Mouse (Mus musculus): ENCODE results near the gene Tldc2. TPM values are rescaled to one million over a fixed set of nuclear protein-coding genes. Genes with fewer than 3 reads are reported as not detected.
A peak's percentile ranks its signal among the peaks of the same experiment; 100 is the strongest.

The Tldc2 gene
- polyA plus RNA-seq, 1 experiment from 2014 or later = not detected

- 80% methylated on average over 14 of the region's 14 CpGs for WGBS
- Histone ChIP-seq H3K9ac (ENCODE audit: low read length) (no peak overlapping the region), H3K4me1 (replicated peaks; ENCODE audit: control insufficient read depth, insufficient read depth, low read length) (no peaks in the 10 kb centered on the region; the same call in 1 of the 2 replicates), H3K27ac (ENCODE audit: low read depth, low read length) (no peak overlapping the region), H3K9me3 (ENCODE audit: control insufficient read depth, low read length) (no peaks in the 10 kb centered on the region), H3K4me2 (ENCODE audit: low read depth, low read length, severe bottlenecking) (no peak overlapping the region), H3K27me3 (ENCODE audit: control insufficient read depth, insufficient read depth, low read length) (no peaks in the 10 kb centered on the region), H3K36me3 (ENCODE audit: control insufficient read depth, insufficient read depth, low read length) (no peaks in the 10 kb centered on the region), H3K4me3 (ENCODE audit: low read depth, low read length) (no peak overlapping the region)
- ATAC-seq (replicated peaks; ENCODE audit: low FRiP score) (no peak), DNase-seq (ENCODE audit: low spot score) (no peak)
Observed at GRCm38 (mm10) chr2:157087536-157088317, 872 bp downstream of the Tldc2 start.

GRCm38 (mm10) chr2:157092024-157092423, 5.2 kb downstream of the Tldc2 start:
- Histone ChIP-seq H3K27me3 (ENCODE audit: control insufficient read depth, insufficient read depth, low read length) (no peaks in the 10 kb centered on the region), H3K9ac (ENCODE audit: low read length) (no peak overlapping the region), H3K4me3 (ENCODE audit: low read depth, low read length) (no peak overlapping the region), H3K4me2 (ENCODE audit: low read depth, low read length, severe bottlenecking) (no peak overlapping the region), H3K9me3 (ENCODE audit: control insufficient read depth, low read length) (no peaks in the 10 kb centered on the region), H3K4me1 (replicated peaks; ENCODE audit: control insufficient read depth, insufficient read depth, low read length) (no peaks in the 10 kb centered on the region), H3K36me3 (ENCODE audit: control insufficient read depth, insufficient read depth, low read length) (no peaks in the 10 kb centered on the region), H3K27ac (ENCODE audit: low read depth, low read length) (no peak overlapping the region)
- WGBS = 68% methylated on average over 8 of the region's 8 CpGs
- ATAC-seq (replicated peaks; ENCODE audit: low FRiP score) = no peak
- DNase-seq (ENCODE audit: low spot score) = no peak

- Histone ChIP-seq H3K4me2 (ENCODE audit: low read depth, low read length, severe bottlenecking) (no peak overlapping the region), H3K27me3 (ENCODE audit: control insufficient read depth, insufficient read depth, low read length) (no peaks in the 10 kb centered on the region), H3K4me3 (ENCODE audit: low read depth, low read length) (no peak overlapping the region), H3K27ac (ENCODE audit: low read depth, low read length) (no peak overlapping the region), H3K9me3 (ENCODE audit: control insufficient read depth, low read length) (no peaks in the 10 kb centered on the region), H3K4me1 (replicated peaks; ENCODE audit: control insufficient read depth, insufficient read depth, low read length) (no peaks in the 10 kb centered on the region), H3K36me3 (ENCODE audit: control insufficient read depth, insufficient read depth, low read length) (no peaks in the 10 kb centered on the region), H3K9ac (ENCODE audit: low read length) (no peak overlapping the region)
- DNase-seq (ENCODE audit: low spot score) = peak; percentile 78
- 61% methylated on average over 9 of the region's 9 CpGs for WGBS
- 0 out of 2 replicates have a peak, but pooled peaks have one; percentile 49 for ATAC-seq (replicated peaks; ENCODE audit: low FRiP score)
Observed at GRCm38 (mm10) chr2:157095005-157095755, 8.3 kb downstream of the Tldc2 start.

DNA sequence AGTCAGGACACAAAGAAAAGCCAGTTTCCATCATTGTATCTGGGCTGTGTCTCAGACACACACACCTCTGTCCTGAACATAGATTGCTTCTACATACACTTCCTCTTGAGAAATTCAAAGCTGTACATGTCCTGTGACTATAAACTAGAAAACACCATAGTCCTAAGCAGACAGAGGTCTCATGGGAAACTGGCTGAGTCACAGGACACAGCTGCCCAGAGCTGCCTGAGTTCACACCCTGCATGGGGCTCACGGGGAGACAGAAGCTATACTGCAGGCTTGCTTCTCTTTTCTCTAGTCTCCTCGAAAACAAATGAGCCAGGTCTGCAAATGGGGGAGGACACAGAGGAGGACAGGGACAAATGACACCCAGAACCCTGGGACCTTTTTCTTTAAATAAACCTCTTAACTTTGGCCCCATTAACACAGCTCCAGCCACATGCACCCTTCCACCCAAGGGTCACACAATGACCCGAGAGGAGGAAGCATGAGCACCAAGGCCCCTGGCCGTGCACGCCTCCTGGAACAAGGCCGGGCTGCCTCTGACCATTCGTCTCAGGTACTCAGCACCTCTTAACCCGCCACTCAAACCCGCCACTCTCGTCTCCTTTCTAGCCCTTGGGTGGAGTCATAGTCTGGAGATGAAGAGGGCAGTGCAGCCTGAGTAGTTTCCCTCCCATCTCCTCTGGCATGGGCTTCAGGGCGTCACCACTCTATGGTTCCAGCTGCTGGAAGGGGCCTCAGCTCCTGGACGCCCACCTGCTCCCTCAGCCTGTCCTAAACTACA, 12.9 kb downstream of the Tldc2 start:
- peak; percentile 33 for DNase-seq (ENCODE audit: low spot score)
- no peak overlapping the region for H3K27ac ChIP-seq (ENCODE audit: low read depth, low read length)
- 90% methylated on average over 12 of the region's 12 CpGs for WGBS
- no peaks in the 10 kb centered on the region for H3K27me3 ChIP-seq (ENCODE audit: control insufficient read depth, insufficient read depth, low read length)
- H3K9ac ChIP-seq (ENCODE audit: low read length) = no peak overlapping the region
- no peak for ATAC-seq (replicated peaks; ENCODE audit: low FRiP score)
- no peaks in the 10 kb centered on the region; the same call in 1 of the 2 replicates for H3K36me3 ChIP-seq (ENCODE audit: control insufficient read depth, insufficient read depth, low read length)
- no peak overlapping the region for H3K4me2 ChIP-seq (ENCODE audit: low read depth, low read length, severe bottlenecking)
- H3K4me1 ChIP-seq (replicated peaks; ENCODE audit: control insufficient read depth, insufficient read depth, low read length) = no peaks in the 10 kb centered on the region
- no peaks in the 10 kb centered on the region for H3K9me3 ChIP-seq (ENCODE audit: control insufficient read depth, low read length)
- H3K4me3 ChIP-seq (ENCODE audit: low read depth, low read length) = no peak overlapping the region

DNA sequence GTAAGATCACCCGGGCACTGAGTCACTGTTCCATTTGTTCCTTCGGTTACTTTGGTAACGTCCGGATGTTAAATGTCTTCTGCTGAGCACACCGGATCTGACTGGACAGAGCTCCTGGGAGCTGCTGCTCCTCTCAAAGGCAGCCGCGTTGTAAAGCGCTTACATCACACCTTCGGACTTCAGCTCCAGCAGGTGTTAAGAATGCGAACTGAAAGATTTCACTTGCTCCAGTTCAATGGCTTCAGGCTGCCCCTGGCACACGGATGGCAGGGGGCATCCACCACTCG, 13.4 kb downstream of the Tldc2 start:
- Histone ChIP-seq H3K27me3 (ENCODE audit: control insufficient read depth, insufficient read depth, low read length) (no peaks in the 10 kb centered on the region), H3K4me2 (ENCODE audit: low read depth, low read length, severe bottlenecking) (no peak overlapping the region), H3K27ac (ENCODE audit: low read depth, low read length) (no peak overlapping the region), H3K36me3 (ENCODE audit: control insufficient read depth, insufficient read depth, low read length) (no peaks in the 10 kb centered on the region; the same call in 1 of the 2 replicates), H3K4me1 (replicated peaks; ENCODE audit: control insufficient read depth, insufficient read depth, low read length) (no peaks in the 10 kb centered on the region), H3K4me3 (ENCODE audit: low read depth, low read length) (no peak overlapping the region), H3K9ac (ENCODE audit: low read length) (no peak overlapping the region), H3K9me3 (ENCODE audit: control insufficient read depth, low read length) (no peaks in the 10 kb centered on the region)
- peak; percentile 41 for DNase-seq (ENCODE audit: low spot score)
- ATAC-seq (replicated peaks; ENCODE audit: low FRiP score) = no peak
- 94% methylated on average over 12 of the region's 12 CpGs for WGBS

GRCm38 (mm10) chr2:157101650-157102049, 14.8 kb downstream of the Tldc2 start:
- 95% methylated on average over 9 of the region's 9 CpGs for WGBS
- DNase-seq (ENCODE audit: low spot score) = no peak
- Histone ChIP-seq H3K9ac (ENCODE audit: low read length) (no peak overlapping the region), H3K27ac (ENCODE audit: low read depth, low read length) (no peak overlapping the region), H3K4me2 (ENCODE audit: low read depth, low read length, severe bottlenecking) (no peak overlapping the region), H3K9me3 (ENCODE audit: control insufficient read depth, low read length) (no peaks in the 10 kb centered on the region), H3K36me3 (ENCODE audit: control insufficient read depth, insufficient read depth, low read length) (no peaks in the 10 kb centered on the region; the same call in 1 of the 2 replicates), H3K27me3 (ENCODE audit: control insufficient read depth, insufficient read depth, low read length) (no peaks in the 10 kb centered on the region), H3K4me3 (ENCODE audit: low read depth, low read length) (no peak overlapping the region), H3K4me1 (replicated peaks; ENCODE audit: control insufficient read depth, insufficient read depth, low read length) (no peaks in the 10 kb centered on the region)
- no peak for ATAC-seq (replicated peaks; ENCODE audit: low FRiP score)

DNA sequence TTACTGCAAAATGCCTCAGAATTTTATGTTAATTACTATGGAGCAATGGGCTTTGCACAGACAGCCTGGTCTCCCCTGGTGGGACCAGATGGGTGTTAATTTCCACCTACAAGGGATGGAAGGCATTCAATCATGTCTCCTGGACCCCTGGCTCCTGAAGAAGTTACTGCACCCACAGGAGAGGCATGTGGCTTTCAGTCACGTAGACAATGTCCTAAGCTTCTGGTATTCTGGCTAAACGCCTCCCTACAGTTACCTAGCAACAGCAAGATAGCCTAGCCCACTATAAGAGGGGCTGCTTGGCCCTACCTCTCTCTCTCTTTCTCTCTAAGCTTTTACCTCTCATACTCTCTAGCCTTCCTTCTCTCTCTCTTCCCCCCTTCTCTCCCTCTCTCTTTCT, 15.4 kb downstream of the Tldc2 start:
- no peak overlapping the region for H3K4me3 ChIP-seq (ENCODE audit: low read depth, low read length)
- H3K27ac ChIP-seq (ENCODE audit: low read depth, low read length) = no peak overlapping the region
- no peaks in the 10 kb centered on the region for H3K4me1 ChIP-seq (replicated peaks; ENCODE audit: control insufficient read depth, insufficient read depth, low read length)
- H3K9me3 ChIP-seq (ENCODE audit: control insufficient read depth, low read length) = no peaks in the 10 kb centered on the region
- H3K27me3 ChIP-seq (ENCODE audit: control insufficient read depth, insufficient read depth, low read length) = no peaks in the 10 kb centered on the region
- ATAC-seq (replicated peaks; ENCODE audit: low FRiP score) = no peak
- H3K4me2 ChIP-seq (ENCODE audit: low read depth, low read length, severe bottlenecking) = no peak overlapping the region
- no peaks in the 10 kb centered on the region; the same call in 1 of the 2 replicates for H3K36me3 ChIP-seq (ENCODE audit: control insufficient read depth, insufficient read depth, low read length)
- peak; percentile 36 for DNase-seq (ENCODE audit: low spot score)
- WGBS = 57% methylated on average over 2 of the region's 2 CpGs
- no peak overlapping the region for H3K9ac ChIP-seq (ENCODE audit: low read length)

GRCm38 (mm10) chr2:157104454-157104853, 17.6 kb downstream of the Tldc2 start:
- Histone ChIP-seq H3K9ac (ENCODE audit: low read length) (no peak overlapping the region), H3K27me3 (ENCODE audit: control insufficient read depth, insufficient read depth, low read length) (no peaks in the 10 kb centered on the region), H3K4me1 (replicated peaks; ENCODE audit: control insufficient read depth, insufficient read depth, low read length) (no peaks in the 10 kb centered on the region), H3K4me3 (ENCODE audit: low read depth, low read length) (no peak overlapping the region), H3K36me3 (ENCODE audit: control insufficient read depth, insufficient read depth, low read length) (no peaks in the 10 kb centered on the region; the same call in 1 of the 2 replicates), H3K27ac (ENCODE audit: low read depth, low read length) (no peak overlapping the region), H3K9me3 (ENCODE audit: control insufficient read depth, low read length) (no peaks in the 10 kb centered on the region), H3K4me2 (ENCODE audit: low read depth, low read length, severe bottlenecking) (no peak overlapping the region)
- no peak for DNase-seq (ENCODE audit: low spot score)
- ATAC-seq (replicated peaks; ENCODE audit: low FRiP score) = no peak
- WGBS = 86% methylated on average over 8 of the region's 8 CpGs
